Mouse (Mus musculus) midbrain, embryonic 12.5 days (tissue): ENCODE data around the gene Ifi211. TPM values are rescaled to one million over a fixed set of nuclear protein-coding genes. Genes with fewer than 3 reads are reported as not detected.
"Not testable (repeated sequence)": the region's sequence is repeated elsewhere in the genome, so short reads cannot be mapped to it uniquely, and the experiment has no call there.

Experiments
- ATAC-seq: fragments of 200-750 bp; cut with Nextera tagmentation; 2 replicates; pipeline ENCODE4 v1.8.0; 2017; ENCODE audit warnings: low read depth, moderate TSS enrichment, moderate library complexity; ENCODE audit not compliant: low FRiP score
- H3K27ac ChIP-seq: fragments of 300-500 bp; sonication (generic); replicated peaks from 2 replicates; pipeline ENCODE4 v1.5.1; 2016; ENCODE audit warnings: mild to moderate bottlenecking
- H3K27me3 ChIP-seq: fragments of 300-500 bp; sonication (generic); 2 replicates; pipeline ENCODE4 v1.6.1; 2016; ENCODE audit warnings: mild to moderate bottlenecking
- H3K36me3 ChIP-seq: fragments of 300-500 bp; sonication (generic); 2 replicates; pipeline ENCODE4 v1.6.1; 2016
- H3K4me1 ChIP-seq: fragments of 300-500 bp; sonication (generic); 2 replicates; pipeline ENCODE4 v1.6.1; 2016
- H3K4me2 ChIP-seq: fragments of 300-500 bp; sonication (generic); replicated peaks from 2 replicates; pipeline ENCODE4 v1.6.1; 2016; ENCODE audit warnings: mild to moderate bottlenecking, moderate library complexity
- H3K4me3 ChIP-seq: fragments of 300-500 bp; sonication (generic); 2 replicates; pipeline ENCODE4 v1.5.1; 2016; ENCODE audit warnings: mild to moderate bottlenecking
- H3K9ac ChIP-seq: fragments of 300-500 bp; sonication (generic); replicated peaks from 2 replicates; pipeline ENCODE4 v1.6.1; 2016; ENCODE audit warnings: mild to moderate bottlenecking, moderate library complexity
- H3K9me3 ChIP-seq: fragments of 300-500 bp; sonication (generic); 2 replicates; pipeline ENCODE4 v1.6.1; 2016; ENCODE audit warnings: mild to moderate bottlenecking
- WGBS: fragments of 180-500 bp; shearing (Covaris S2); methylation state at CpG from one replicate; pipeline ENCODE4 v1.1.7; 2016; 5-methylcytosine and 5-hydroxymethylcytosine counted together
- polyA plus RNA-seq: library from polyadenylated mRNA; unstranded; fragments of >200 nt; fragmentation: Nextera tagmentation; extraction: Ambion mirVana; gene quantifications from 2 replicates; pipeline ENCODE4 v1.2.1, GENCODE M21; 2016

The Ifi211 gene
- 0.33 and 0.47 TPM in 2 replicates for polyA plus RNA-seq

DNA sequence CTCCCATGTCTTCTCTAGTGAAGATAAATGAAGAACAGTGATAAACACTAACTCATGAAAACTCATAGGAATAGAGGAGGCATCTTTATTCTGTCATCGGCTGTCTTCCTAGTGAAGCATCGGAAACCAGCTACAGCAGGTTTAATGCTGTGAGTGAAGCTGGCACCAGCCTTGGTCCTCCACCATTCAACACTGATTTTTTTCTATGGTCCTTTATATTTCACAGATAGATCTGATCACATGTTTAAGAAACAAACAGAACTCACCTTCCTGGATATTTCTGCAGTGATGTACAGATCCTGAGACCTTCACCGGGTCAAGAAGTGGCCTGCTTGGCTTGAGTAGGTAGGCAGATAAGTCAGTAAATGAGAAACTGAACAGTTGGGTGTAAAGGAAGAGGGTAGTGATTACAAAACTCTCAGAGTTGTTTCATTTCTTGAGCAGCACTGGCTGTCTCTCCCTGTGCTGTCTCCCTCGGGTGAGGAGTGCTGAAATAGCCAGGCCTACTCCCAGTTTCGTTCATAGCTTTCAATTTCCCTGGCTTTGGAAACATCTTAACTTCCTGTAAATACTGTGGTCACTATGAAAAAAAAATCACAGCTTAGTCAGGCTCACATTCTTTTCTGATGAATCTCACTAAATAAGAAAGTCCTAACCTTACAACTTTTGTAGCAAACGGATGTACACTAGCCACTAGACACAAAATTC is at the start of gene Ifi211:
Gene Ifi211, minus strand, starts transcription at position 499 of the 708 bp plus-strand sequence.
- H3K27ac ChIP-seq, H3K36me3 ChIP-seq, H3K9me3 ChIP-seq, H3K9ac ChIP-seq, H3K4me1 ChIP-seq, H3K4me3 ChIP-seq, H3K4me2 ChIP-seq, ATAC-seq, H3K27me3 ChIP-seq: not testable (repeated sequence)
- 87% methylated on average over 6 of the region's 6 CpGs for WGBS

DNA sequence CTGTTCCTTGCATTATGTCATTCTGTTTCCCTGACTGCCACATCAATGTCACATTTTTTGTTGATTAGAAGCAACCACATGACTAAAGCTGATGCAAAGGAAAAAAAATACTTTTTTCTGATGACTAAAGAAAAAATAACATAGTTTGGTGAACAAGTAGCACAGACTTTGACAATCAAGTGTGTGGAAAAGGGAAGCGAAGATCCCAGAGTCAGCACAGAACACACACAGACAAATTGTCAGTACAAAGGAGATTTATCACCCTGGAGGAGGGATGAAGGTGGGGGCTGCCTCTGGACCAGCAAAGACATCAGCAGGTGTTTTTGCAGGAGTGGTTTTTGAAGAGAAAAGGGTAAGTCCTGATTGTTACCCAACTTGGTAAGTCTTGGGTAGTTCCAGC is 48.6 kb upstream of the Ifi211 start:
- not testable (repeated sequence) for H3K4me1 ChIP-seq, ATAC-seq

DNA sequence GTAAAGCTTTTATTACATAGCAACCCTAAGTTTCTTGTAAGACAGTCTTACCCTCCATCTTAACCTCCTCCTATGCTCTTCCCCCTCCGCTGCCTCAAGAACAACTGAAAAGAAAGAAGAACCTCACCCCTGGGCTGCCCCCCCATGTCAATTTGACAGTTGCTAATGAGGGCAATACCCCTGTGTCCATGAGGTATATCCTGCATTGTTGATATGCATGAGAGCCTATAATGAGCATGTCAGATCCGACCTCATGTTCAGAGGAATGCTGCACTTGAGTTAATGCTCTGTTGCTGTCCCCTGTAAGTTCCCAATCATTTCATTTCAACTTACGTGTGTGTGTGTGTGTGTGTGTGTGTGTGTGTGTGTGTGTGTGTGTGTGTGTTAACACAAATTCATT is 47.2 kb upstream of the Ifi211 start:
- not testable (repeated sequence) for H3K4me2 ChIP-seq, ATAC-seq, H3K4me1 ChIP-seq, H3K9me3 ChIP-seq, H3K27ac ChIP-seq, H3K27me3 ChIP-seq, H3K4me3 ChIP-seq, H3K9ac ChIP-seq, H3K36me3 ChIP-seq
- WGBS = 58% methylated on average over 3 of the region's 3 CpGs

More for the DNA sequence above, 48.6 kb upstream of the Ifi211 start:
- H3K27me3 ChIP-seq, H3K9ac ChIP-seq, H3K36me3 ChIP-seq, H3K4me2 ChIP-seq, H3K9me3 ChIP-seq, H3K27ac ChIP-seq, H3K4me3 ChIP-seq: not testable (repeated sequence)
- 79% methylated on average over 1 of the region's 1 CpGs for WGBS

DNA sequence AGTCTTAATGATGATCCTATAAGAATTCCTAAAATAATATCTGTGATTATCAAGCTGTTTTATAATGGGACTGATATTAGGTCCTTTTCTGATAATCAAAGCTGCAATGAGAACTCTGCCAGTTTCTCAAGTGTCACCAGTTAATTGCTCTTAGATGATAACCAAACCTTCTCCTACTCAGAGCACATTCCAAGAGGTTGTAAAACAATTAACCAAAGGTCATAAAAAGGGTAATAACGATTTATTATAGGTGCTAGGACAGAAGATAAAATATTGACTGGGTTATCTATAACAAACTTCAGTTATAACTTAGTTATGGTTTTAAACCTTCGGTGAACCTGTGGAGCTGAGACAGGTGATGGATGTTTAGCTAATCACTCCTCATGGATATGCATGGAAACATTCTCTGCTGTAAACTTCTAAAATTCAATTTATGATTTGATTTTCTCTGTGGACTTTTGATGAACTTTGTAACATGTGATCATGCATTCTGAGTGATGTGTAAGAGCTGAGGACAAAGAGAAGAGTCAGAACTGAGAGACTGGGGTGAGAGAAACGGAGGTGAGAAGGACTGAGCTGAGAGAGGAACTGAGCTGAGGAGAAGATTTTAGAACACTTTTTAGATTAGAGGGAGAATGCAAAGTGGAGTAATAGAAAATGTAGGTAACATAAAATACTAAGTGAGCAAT is 43.1 kb upstream of the Ifi211 start:
- H3K9me3 ChIP-seq, ATAC-seq, H3K9ac ChIP-seq, H3K4me2 ChIP-seq, H3K4me3 ChIP-seq, H3K27ac ChIP-seq, H3K27me3 ChIP-seq, H3K36me3 ChIP-seq, H3K4me1 ChIP-seq: not testable (repeated sequence)
- 76% methylated on average over 3 of the region's 3 CpGs for WGBS

DNA sequence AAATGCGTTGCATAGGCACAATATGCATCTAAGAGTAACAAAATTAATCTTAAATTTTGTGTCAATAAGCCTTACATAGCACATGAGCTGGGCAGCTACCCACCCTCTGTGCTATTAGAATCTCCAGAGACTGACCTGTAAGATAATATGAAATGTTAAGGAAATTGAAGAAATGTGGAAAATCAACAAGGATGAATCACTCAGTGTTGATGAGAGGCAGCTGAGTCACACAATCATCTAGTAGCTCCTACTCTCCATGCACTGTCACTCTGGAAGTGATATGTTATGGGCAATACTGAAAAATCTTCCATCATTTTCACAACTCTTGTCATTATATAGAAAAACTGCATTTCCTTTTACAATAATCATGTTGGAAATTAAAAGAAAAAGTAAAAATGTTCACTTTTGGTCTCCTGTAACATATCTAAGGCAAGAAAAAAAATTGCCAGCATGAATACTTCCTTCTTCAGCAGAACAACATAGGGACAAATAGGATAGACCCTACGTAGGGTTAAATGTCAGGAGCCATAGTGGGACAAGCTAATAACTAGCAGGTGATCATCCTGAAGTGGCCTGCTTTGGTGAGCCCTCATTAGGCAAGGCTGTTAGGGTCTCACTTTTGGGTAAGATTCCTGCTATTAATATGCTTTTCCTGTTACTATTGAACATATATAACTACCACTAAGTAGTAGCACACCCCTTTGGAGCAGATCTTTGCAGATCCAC is 42.4 kb upstream of the Ifi211 start:
- Histone ChIP-seq H3K9me3 (no peaks in the 10 kb centered on the region), H3K4me2 (no peak overlapping the region), H3K36me3 (no peaks in the 10 kb centered on the region), H3K27me3 (no peaks in the 10 kb centered on the region), H3K27ac (no peak overlapping the region), H3K9ac (no peak overlapping the region), H3K4me1 (no peaks in the 10 kb centered on the region), H3K4me3 (no peak overlapping the region)
- 84% methylated on average over 2 of the region's 2 CpGs for WGBS
- ATAC-seq = no peak

DNA sequence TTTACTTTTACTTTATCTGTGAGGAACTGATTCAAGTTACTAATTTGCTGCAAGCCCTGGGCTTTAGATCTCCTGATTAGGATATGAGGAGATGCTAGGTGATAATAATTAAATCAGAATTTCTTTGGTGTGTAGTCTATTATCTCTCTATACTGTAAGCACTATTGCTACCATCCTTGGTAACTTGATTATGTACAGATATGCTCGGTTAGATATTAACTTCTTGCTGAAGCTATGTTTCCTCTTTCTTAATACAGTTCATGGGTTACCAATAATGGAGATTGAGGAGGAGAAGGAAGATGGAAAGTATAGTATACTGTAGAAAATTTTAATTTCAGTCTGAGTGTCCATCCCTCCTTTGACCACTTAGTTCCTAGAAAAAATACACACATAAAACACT is 40.7 kb upstream of the Ifi211 start:
- no peak for ATAC-seq
- H3K9me3 ChIP-seq = no peaks in the 10 kb centered on the region
- no peaks in the 10 kb centered on the region for H3K36me3 ChIP-seq
- H3K4me3 ChIP-seq = no peak overlapping the region
- 79% methylated on average over 1 of the region's 1 CpGs for WGBS
- no peaks in the 10 kb centered on the region for H3K27me3 ChIP-seq
- no peak overlapping the region for H3K27ac ChIP-seq
- H3K4me2 ChIP-seq = no peak overlapping the region
- no peaks in the 10 kb centered on the region for H3K4me1 ChIP-seq
- no peak overlapping the region for H3K9ac ChIP-seq

DNA sequence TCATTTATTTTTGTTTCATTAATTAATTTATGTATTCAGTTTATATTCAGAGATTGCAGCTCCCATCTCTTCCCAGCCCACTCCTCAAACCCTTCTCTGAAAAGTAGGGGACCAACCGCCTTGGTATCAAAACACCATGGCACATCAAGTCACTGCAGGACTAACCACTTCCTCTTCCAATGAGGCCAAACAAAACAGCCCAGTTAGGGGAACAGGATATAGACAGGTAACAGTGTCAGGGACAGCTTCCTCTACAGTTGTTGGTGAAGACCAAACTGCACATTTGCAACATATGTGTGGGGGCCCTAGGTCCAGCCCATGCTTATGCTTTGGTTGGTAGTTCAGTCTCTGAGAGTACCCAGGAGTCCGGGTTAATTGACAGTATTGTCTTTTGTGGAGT is 36.2 kb upstream of the Ifi211 start:
- not testable (repeated sequence) for H3K27me3 ChIP-seq, H3K36me3 ChIP-seq, H3K9me3 ChIP-seq, ATAC-seq, H3K4me3 ChIP-seq, H3K4me2 ChIP-seq, H3K4me1 ChIP-seq, H3K27ac ChIP-seq, H3K9ac ChIP-seq
- 95% methylated on average over 2 of the region's 2 CpGs for WGBS

DNA sequence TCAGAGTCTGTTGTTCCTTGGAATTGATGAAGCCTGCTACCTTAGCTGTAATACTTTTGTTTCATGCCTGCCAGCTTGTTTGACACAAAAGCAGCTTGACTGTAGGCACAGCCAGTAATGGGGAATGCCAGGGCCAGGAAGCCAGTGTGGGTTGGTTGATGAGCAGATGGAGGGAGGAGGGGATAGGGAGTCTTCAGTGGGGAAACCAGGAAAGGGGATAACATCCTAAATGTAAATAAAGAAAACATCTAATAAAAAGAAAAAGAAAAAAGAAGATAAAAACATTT is 29.9 kb upstream of the Ifi211 start:
- H3K9me3 ChIP-seq, H3K27ac ChIP-seq, H3K27me3 ChIP-seq, H3K9ac ChIP-seq, H3K36me3 ChIP-seq, H3K4me2 ChIP-seq, ATAC-seq, H3K4me1 ChIP-seq, H3K4me3 ChIP-seq: not testable (repeated sequence)

DNA sequence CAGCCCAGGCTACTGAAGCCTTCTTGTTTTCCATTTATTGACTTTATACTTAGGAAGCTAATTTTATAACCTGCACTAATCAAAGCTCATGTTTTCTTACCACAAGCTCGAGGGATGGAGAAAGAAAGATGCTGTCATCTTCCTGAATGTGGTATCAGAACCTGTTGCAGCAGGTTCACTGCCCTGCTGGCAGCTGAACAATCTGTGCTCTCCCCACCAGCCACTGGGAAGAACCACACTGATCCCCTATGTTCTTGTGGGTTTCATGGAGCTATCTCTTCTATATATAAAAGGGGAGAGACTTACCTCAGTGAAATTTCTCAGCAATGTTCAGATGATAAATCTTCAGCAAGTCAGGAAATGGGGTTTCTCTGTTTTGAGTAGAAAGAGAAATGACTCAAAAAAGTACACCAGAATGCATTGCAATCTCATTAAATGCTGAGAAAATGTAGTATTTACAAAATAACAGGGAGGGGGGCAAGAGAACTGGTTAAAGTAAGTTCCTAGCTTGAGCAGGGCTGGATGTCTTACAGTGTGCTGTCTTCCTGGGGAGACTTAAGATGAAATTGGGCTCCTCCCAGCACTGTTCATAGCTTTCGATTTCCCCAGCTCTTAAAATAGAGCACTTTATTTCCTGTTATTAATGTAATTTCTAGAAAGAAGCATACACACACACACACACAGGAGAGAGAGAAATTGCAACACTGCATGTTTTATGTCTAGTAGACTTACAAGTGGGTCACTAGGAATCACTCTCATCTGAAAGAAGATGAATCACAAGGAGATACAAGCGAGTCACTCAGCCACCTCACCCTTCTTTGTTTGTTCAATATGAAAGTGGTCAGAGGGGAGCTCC is 29.3 kb upstream of the Ifi211 start, which contains the start of the genes Mndal and Ifi203:
Gene Mndal, minus strand, starts transcription at position 568 of the 856 bp plus-strand sequence.
Gene Ifi203, minus strand, starts transcription at position 749 of the 856 bp plus-strand sequence.
- not testable (repeated sequence) for H3K27ac ChIP-seq, ATAC-seq, H3K36me3 ChIP-seq, H3K4me2 ChIP-seq, H3K9me3 ChIP-seq, H3K4me1 ChIP-seq, H3K27me3 ChIP-seq, H3K4me3 ChIP-seq, H3K9ac ChIP-seq
- WGBS = 75% methylated on average over 3 of the region's 3 CpGs

DNA sequence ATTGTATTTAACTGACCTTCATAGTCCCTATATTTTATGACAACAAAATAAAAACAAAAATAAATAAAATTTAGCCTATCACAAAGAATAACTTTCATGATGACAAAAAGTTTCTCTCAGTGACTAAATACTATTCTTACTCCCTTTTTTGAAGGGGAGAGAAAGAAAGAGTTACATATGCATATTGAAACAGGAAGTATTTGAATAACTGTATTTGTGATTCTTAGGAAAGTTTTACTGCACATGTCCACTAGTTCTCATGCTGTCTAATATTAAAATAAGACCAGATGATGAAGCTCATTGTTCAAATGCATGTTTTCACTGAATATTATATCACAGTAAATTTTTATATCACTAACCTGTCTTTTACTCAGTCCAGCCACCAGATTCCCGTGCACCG is 28.7 kb upstream of the Ifi211 start:
- not testable (repeated sequence) for H3K36me3 ChIP-seq, H3K27me3 ChIP-seq, H3K4me2 ChIP-seq, H3K4me1 ChIP-seq, H3K9ac ChIP-seq, H3K9me3 ChIP-seq, ATAC-seq, H3K4me3 ChIP-seq, H3K27ac ChIP-seq
- WGBS = 94% methylated on average over 2 of the region's 2 CpGs

DNA sequence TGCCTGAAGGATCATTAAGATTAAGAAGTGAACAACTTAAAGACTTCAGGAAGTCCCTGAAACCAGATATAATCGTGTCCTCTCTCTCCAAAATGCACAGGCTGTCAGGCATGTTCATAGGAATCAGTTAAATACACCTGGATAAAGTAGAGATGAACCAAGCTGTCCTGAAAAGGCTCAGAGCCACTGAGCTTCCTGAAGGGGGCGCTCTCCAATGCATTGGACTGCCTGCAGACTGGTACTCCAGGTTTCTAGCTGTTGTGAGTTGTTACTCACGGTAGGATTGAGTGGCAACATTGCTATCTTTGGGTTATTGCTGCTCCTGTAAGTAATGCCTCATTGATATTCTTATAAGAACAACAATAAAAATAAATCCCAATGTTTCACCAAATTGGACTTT is 6.4 kb upstream of the Ifi211 start:
- WGBS = 68% methylated on average over 3 of the region's 3 CpGs
- not testable (repeated sequence) for ATAC-seq

DNA sequence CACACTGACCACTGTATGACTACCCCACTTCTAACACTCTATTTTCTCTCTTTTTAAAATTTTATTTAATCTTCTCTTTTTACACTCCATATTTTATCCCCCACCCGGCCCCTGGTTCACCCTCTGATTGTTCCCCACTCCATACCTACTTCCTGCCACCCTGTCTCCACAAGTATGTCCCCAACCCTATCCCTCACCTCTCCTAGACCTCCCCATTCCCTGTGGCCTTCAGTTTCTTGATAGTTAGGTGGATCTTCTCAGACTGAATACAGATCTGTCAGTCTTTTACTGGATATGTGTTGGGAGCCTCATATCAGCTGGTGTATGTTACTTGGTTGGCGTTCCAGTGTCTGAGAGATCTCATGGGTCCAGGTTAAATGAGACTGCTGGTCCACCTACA is 1.7 kb upstream of the Ifi211 start:
- WGBS = 73% methylated on average over 2 of the region's 2 CpGs
- no peak for ATAC-seq
- Histone ChIP-seq H3K9ac (no peak overlapping the region), H3K4me1 (no peaks in the 10 kb centered on the region), H3K4me2 (no peak overlapping the region), H3K27ac (no peak overlapping the region), H3K4me3 (no peak overlapping the region), H3K27me3 (no peaks in the 10 kb centered on the region), H3K9me3 (no peaks in the 10 kb centered on the region), H3K36me3 (no peaks in the 10 kb centered on the region)

More for the DNA sequence above, 6.4 kb upstream of the Ifi211 start:
- H3K4me2 ChIP-seq, H3K36me3 ChIP-seq, H3K27me3 ChIP-seq, H3K9me3 ChIP-seq, H3K4me3 ChIP-seq, H3K9ac ChIP-seq, H3K27ac ChIP-seq, H3K4me1 ChIP-seq: not testable (repeated sequence)
